23 mouse cellular contexts compared by ENCODE assay signal in the genomic region with DNA sequence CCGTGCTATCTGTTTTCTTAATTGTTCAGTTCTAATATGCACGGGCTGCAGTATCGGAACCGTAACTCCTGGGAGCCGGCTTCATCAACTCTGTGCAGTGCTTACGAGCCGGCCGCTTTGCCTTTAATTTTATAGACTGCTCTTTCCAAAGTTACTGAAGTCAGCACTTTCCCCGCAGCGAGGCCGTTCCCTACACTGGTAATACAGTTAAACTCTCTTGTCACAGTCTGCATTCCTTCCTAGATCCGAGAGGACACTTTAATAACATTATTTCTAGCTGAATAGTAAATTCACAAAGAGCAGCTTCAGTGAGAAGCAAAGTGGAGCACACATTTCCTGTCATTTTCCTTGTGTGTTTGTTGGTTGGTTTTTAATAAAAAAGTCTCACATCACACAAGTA.
DNase-seq lines count a peak whose midpoint lies in the region; ATAC-seq and TF ChIP-seq lines count a peak whose summit lies in the region.
"Had no signal": no experiment of that assay in that cellular context is flagged by ENCODE, and none has a peak within 500 bp of the region (broad histone marks: within the 10 kb centered on the region; RNA-seq: fewer than 3 reads in every experiment).

No protein-coding gene starts in this region.

- 0 out of 2 replicates have a peak overlapping the region, but pooled peaks have one; percentile 26 for H3K27ac ChIP-seq in hindbrain, embryonic 15.5 days (replicated peaks)
- no peak overlapping the region for H3K27ac ChIP-seq in hindbrain, postnatal 0 days
- no peak overlapping the region for H3K27ac ChIP-seq in kidney, embryonic 15.5 days
- no peak overlapping the region for H3K27ac ChIP-seq in neural tube, embryonic 13.5 days (replicated peaks)
- H3K27ac ChIP-seq: limb, embryonic 12.5 days; midbrain, embryonic 12.5 days; stomach, embryonic 15.5 days had no signal

- H3K4me1 ChIP-seq in hindbrain, embryonic 15.5 days (replicated peaks): peaks cover 18% of the 10 kb centered on the region
- H3K4me1 ChIP-seq in hindbrain, postnatal 0 days (ENCODE audit: insufficient read depth, low read length): no peaks in the 10 kb centered on the region
- peaks cover 10% of the 10 kb centered on the region for H3K4me1 ChIP-seq in kidney, embryonic 15.5 days
- H3K4me1 ChIP-seq in neural tube, embryonic 13.5 days (replicated peaks): peaks cover 16% of the 10 kb centered on the region
- H3K4me1 ChIP-seq: stomach, embryonic 15.5 days had no signal

- no peak overlapping the region for H3K9ac ChIP-seq in hindbrain, embryonic 15.5 days
- H3K9ac ChIP-seq in hindbrain, postnatal 0 days (replicated peaks; ENCODE audit: low read length): no peak overlapping the region
- no peak overlapping the region for H3K9ac ChIP-seq in kidney, embryonic 15.5 days
- no peak overlapping the region for H3K9ac ChIP-seq in neural tube, embryonic 13.5 days
- H3K9ac ChIP-seq: forebrain, embryonic 13.5 days; limb, embryonic 12.5 days; midbrain, embryonic 12.5 days; stomach, embryonic 15.5 days had no signal

- H3K36me3 ChIP-seq in hindbrain, embryonic 15.5 days: no peaks in the 10 kb centered on the region
- H3K36me3 ChIP-seq in hindbrain, postnatal 0 days (ENCODE audit: insufficient read depth, low read length): no peaks in the 10 kb centered on the region
- no peaks in the 10 kb centered on the region for H3K36me3 ChIP-seq in kidney, embryonic 15.5 days
- H3K36me3 ChIP-seq in neural tube, embryonic 13.5 days: no peaks in the 10 kb centered on the region
- H3K36me3 ChIP-seq: G1E; limb, embryonic 12.5 days; midbrain, embryonic 12.5 days; stomach, embryonic 15.5 days had no signal

- H3K9me3 ChIP-seq in hindbrain, embryonic 15.5 days: no peaks in the 10 kb centered on the region
- no peaks in the 10 kb centered on the region for H3K9me3 ChIP-seq in hindbrain, postnatal 0 days (ENCODE audit: low read length)
- no peaks in the 10 kb centered on the region for H3K9me3 ChIP-seq in kidney, embryonic 15.5 days (replicated peaks)
- no peaks in the 10 kb centered on the region for H3K9me3 ChIP-seq in neural tube, embryonic 13.5 days
- H3K9me3 ChIP-seq: forebrain, embryonic 13.5 days; stomach, embryonic 15.5 days had no signal

- no peak for TF ChIP-seq CTCF in hindbrain, postnatal 0 days (IDR thresholded peaks at IDR 0.05; ENCODE audit: low read depth)

- no peak overlapping the region for H3K4me2 ChIP-seq in hindbrain, embryonic 15.5 days
- H3K4me2 ChIP-seq in hindbrain, postnatal 0 days (ENCODE audit: low read depth, low read length): no peak overlapping the region
- no peak overlapping the region for H3K4me2 ChIP-seq in kidney, embryonic 15.5 days
- H3K4me2 ChIP-seq in neural tube, embryonic 13.5 days: no peak overlapping the region
- H3K4me2 ChIP-seq: forebrain, embryonic 13.5 days; limb, embryonic 12.5 days; liver, embryonic 11.5 days; midbrain, embryonic 12.5 days; stomach, embryonic 15.5 days had no signal

- no peak overlapping the region for H3K4me3 ChIP-seq in hindbrain, embryonic 15.5 days
- H3K4me3 ChIP-seq in hindbrain, postnatal 0 days (ENCODE audit: low read length): no peak overlapping the region
- H3K4me3 ChIP-seq in kidney, embryonic 15.5 days (replicated peaks): no peak overlapping the region
- no peak overlapping the region for H3K4me3 ChIP-seq in neural tube, embryonic 13.5 days
- H3K4me3 ChIP-seq: forebrain, embryonic 13.5 days; hindbrain, embryonic 10.5 days; limb, embryonic 12.5 days; megakaryocyte, embryonic 14.5 days; midbrain, embryonic 12.5 days; stomach, embryonic 15.5 days had no signal

- 58% methylated on average over 12 of the region's 12 CpGs for WGBS in hindbrain, embryonic 15.5 days
- 58% methylated on average over 12 of the region's 12 CpGs for WGBS in hindbrain, postnatal 0 days
- WGBS in kidney, embryonic 15.5 days: 53% methylated on average over 12 of the region's 12 CpGs
- 64% methylated on average over 12 of the region's 12 CpGs for WGBS in neural tube, embryonic 13.5 days

- no peaks in the 10 kb centered on the region for H3K27me3 ChIP-seq in hindbrain, embryonic 15.5 days
- H3K27me3 ChIP-seq in hindbrain, postnatal 0 days (ENCODE audit: insufficient read depth, low read length): no peaks in the 10 kb centered on the region
- no peaks in the 10 kb centered on the region for H3K27me3 ChIP-seq in kidney, embryonic 15.5 days
- no peaks in the 10 kb centered on the region for H3K27me3 ChIP-seq in neural tube, embryonic 13.5 days
- H3K27me3 ChIP-seq: forebrain, embryonic 13.5 days; limb, embryonic 12.5 days; midbrain, embryonic 12.5 days; Patski; stomach, embryonic 15.5 days had no signal

- ATAC-seq in hindbrain, embryonic 15.5 days (ENCODE audit: low FRiP score, low read depth): 0 out of 2 replicates have a peak, but pooled peaks have one; percentile 37
- no peak for ATAC-seq in hindbrain, postnatal 0 days
- no peak for ATAC-seq in kidney, embryonic 15.5 days (replicated peaks; ENCODE audit: low FRiP score)
- ATAC-seq in neural tube, embryonic 13.5 days (ENCODE audit: low read depth): peak; percentile 66; the same call in 1 of the 2 replicates
- ATAC-seq: forebrain, embryonic 13.5 days; Patski had no signal

- DNase-seq in hindbrain, postnatal 0 days (ENCODE audit: low spot score): no peak
- DNase-seq in kidney, postnatal 14 days: peak; percentile 32
- DNase-seq in neural tube, embryonic 10.5 days (ENCODE audit: extremely low spot score, low spot score): no peak
- DNase-seq in right cerebral cortex, postnatal 10 days (ENCODE audit: low spot score in 2 of 2): no peak
- DNase-seq: adrenal gland, postnatal 10 days; cerebellum, adult 8-10 months; cerebellum, postnatal 25 days; gastrocnemius, postnatal 14 days; heart, postnatal 14 days; lung, postnatal 4 days; right cerebral cortex, postnatal 25 days had no signal

Comparison
In these comparisons a context has a peak if more than half of its experiments do, and no peak if none do; other contexts are left out.
1. ATAC-seq: peak in hindbrain, embryonic 15.5 days (single experiment) and neural tube, embryonic 13.5 days (single experiment); none in hindbrain, postnatal 0 days (single experiment) and kidney, embryonic 15.5 days (single experiment).